Mouse (Mus musculus) lung, postnatal 0 days (tissue): ENCODE measurements around the gene Cyp2d34.

Source experiments
- CTCF ChIP-seq: IDR thresholded peaks from 2 replicates; pipeline ENCODE4 v1.5.1; 2016; ENCODE audit warnings: antibody characterized with exemption, mild to moderate bottlenecking
- EP300 ChIP-seq: IDR thresholded peaks from 2 replicates; pipeline ENCODE4 v1.6.1; 2016; ENCODE audit warnings: antibody characterized with exemption, mild to moderate bottlenecking, control low read depth

GRCm38 (mm10) chr15:82582621-82583020 lies 38.1 kb downstream of the Cyp2d34 start:
- TF ChIP-seq CTCF (no peak), EP300 (no peak)
